In the genomic region with DNA sequence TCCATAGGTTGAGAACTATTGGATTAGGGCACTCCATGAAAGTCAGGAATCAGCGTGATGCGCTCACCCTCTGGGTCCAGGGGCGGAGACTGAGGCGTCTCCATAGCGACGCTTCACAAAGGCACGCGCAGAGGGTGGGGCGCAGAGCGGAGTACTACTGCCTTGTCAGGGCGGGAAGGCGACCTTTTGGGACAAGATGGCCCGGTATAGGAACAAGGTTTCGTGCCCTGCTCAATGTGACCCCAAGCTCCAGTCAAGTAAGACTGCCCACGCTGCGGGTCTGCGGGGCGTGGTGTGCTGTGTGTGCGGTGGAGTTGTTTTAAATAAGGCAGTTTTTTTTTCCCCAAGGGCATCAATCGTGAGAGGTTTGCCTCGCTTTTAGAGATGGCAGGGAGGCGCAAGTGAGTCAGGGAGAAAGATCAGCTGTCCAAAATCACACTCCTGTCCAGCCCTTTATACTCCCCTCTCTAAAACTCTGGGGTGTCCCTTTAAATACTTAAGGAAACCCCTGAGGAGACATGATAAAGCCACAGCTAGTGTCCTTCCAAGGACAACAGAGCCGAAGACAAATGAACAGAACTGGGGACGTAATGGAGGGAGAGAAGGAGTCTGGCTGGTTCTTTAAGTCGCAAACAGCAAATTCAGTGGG, we compare ENCODE assay signal across 8 mouse cellular contexts. TPM values are rescaled to one million over a fixed set of nuclear protein-coding genes. Genes with fewer than 3 reads are reported as not detected.
DNase-seq lines count a peak whose midpoint lies in the region; ATAC-seq and TF ChIP-seq lines count a peak whose summit lies in the region.

A gene (plus strand): TSS at position 130 of the 649 bp plus-strand sequence.

- no peak for TF ChIP-seq CTCF in lung, postnatal 0 days (IDR thresholded peaks at IDR 0.05)

- peaks cover 24% of the 10 kb centered on the region for H3K4me1 ChIP-seq in forebrain, embryonic 14.5 days (ENCODE audit: control insufficient read depth, insufficient read depth, low read length)
- H3K4me1 ChIP-seq in lung, postnatal 0 days (ENCODE audit: insufficient read depth, low read depth, low read length): no peaks in the 10 kb centered on the region; the same call in 1 of the 2 replicates

- intact Hi-C loops in heart, postnatal 14 days (cut with DNase I): no loop called here

- H3K27ac ChIP-seq in forebrain, embryonic 14.5 days (ENCODE audit: low read depth, low read length): peak within 1 kb of the TSS; percentile 91
- H3K27ac ChIP-seq in lung, postnatal 0 days (ENCODE audit: low read length): peak within 1 kb of the TSS; percentile 20; the same call in 1 of the 2 replicates

- no peak for TF ChIP-seq EP300 in lung, postnatal 0 days (IDR thresholded peaks at IDR 0.05)

- peak within 1 kb of the TSS; percentile 78 for H3K4me2 ChIP-seq in forebrain, embryonic 14.5 days (ENCODE audit: low read length)
- H3K4me2 ChIP-seq in lung, postnatal 0 days (replicated peaks; ENCODE audit: low read depth, low read length): peak within 1 kb of the TSS; percentile 70

- H3K36me3 ChIP-seq in forebrain, embryonic 14.5 days (ENCODE audit: control insufficient read depth, insufficient read depth, low read length): no peaks in the 10 kb centered on the region
- H3K36me3 ChIP-seq in lung, postnatal 0 days (ENCODE audit: insufficient read depth, low read length): no peaks in the 10 kb centered on the region

- H3K27me3 ChIP-seq in forebrain, embryonic 14.5 days (replicated peaks; ENCODE audit: control insufficient read depth, insufficient read depth, low read length): no peaks in the 10 kb centered on the region
- no peaks in the 10 kb centered on the region for H3K27me3 ChIP-seq in lung, postnatal 0 days (replicated peaks; ENCODE audit: insufficient read depth, low read length)

- peak; percentile 60; the same call in 1 of the 2 replicates for ATAC-seq in cerebellum, adult (ENCODE audit: insufficient number of reproducible peaks, low FRiP score, low TSS enrichment)
- ATAC-seq in forebrain, embryonic 14.5 days: peak; percentile 89
- ATAC-seq in lung, postnatal 0 days: peak; percentile 93

- H3K9ac ChIP-seq in forebrain, embryonic 14.5 days (ENCODE audit: low read length): peak within 1 kb of the TSS; percentile 61
- H3K9ac ChIP-seq in lung, postnatal 0 days (replicated peaks; ENCODE audit: low read depth): no peak within 1 kb of the TSS

- no peaks in the 10 kb centered on the region for H3K9me3 ChIP-seq in forebrain, embryonic 14.5 days (replicated peaks; ENCODE audit: control insufficient read depth, low read length)
- no peaks in the 10 kb centered on the region for H3K9me3 ChIP-seq in lung, postnatal 0 days (ENCODE audit: low read length)

- DNase-seq in R1 (ENCODE audit: low read depth, low spot score): peak; percentile 91
- peak; percentile 95 for DNase-seq in forebrain, embryonic 14.5 days (ENCODE audit: low spot score)
- DNase-seq in heart, postnatal 14 days: peak; percentile 53 to 60
- DNase-seq in layer of hippocampus, adult 9-11 months: peak; percentile 30
- DNase-seq in lung, postnatal 0 days (ENCODE audit: low spot score): peak; percentile 87
- peak; percentile 57 for DNase-seq in ovary, postnatal 36 days (ENCODE audit: low spot score)
- peak; percentile 64 to 75 for DNase-seq in urinary bladder, postnatal 4 days (ENCODE audit: low spot score in 2 of 2)

- WGBS in forebrain, embryonic 14.5 days: under 1% methylated on average over 25 of the region's 25 CpGs
- WGBS in lung, postnatal 0 days: under 1% methylated on average over 25 of the region's 25 CpGs

- H3K4me3 ChIP-seq in forebrain, embryonic 14.5 days (ENCODE audit: low read depth, low read length): peak within 1 kb of the TSS; percentile 33
- peak within 1 kb of the TSS; percentile 25 for H3K4me3 ChIP-seq in lung, postnatal 0 days (ENCODE audit: low read depth, low read length)

RNA-seq across cellular contexts. Expression of the gene that starts here (rescaled TPM):
- polyA plus RNA-seq in forebrain, embryonic 14.5 days (2014; fragmentation: Nextera tagmentation; extraction: Ambion mirVana): 1.3 and 1.6 TPM in 2 replicates
- not detected for total RNA-seq in heart, postnatal 14 days (2021)
- 3.0 and 4.9 TPM in 2 replicates for polyA plus RNA-seq in lung, postnatal 0 days (2015; fragmentation: Nextera tagmentation; extraction: Ambion mirVana)

Comparison
In these comparisons a context has a peak if more than half of its experiments do, and no peak if none do; other contexts are left out.
1. Peak in every context shown above with its lines: DNase-seq, ATAC-seq, H3K4me3 ChIP-seq and H3K27ac ChIP-seq.
2. Peak in DNase-seq in heart, postnatal 14 days; RNA of the gene not detected or under 1 TPM.
3. DNase-seq: peak in every context shown above with its lines; median percentile 95 in forebrain, embryonic 14.5 days; 91 in R1; 87 in lung, postnatal 0 days; 70 in urinary bladder, postnatal 4 days; 57 in ovary, postnatal 36 days; 56 in heart, postnatal 14 days; 30 in layer of hippocampus, adult 9-11 months.